Mouse (Mus musculus): ENCODE results near the gene Sntg2.

DNA sequence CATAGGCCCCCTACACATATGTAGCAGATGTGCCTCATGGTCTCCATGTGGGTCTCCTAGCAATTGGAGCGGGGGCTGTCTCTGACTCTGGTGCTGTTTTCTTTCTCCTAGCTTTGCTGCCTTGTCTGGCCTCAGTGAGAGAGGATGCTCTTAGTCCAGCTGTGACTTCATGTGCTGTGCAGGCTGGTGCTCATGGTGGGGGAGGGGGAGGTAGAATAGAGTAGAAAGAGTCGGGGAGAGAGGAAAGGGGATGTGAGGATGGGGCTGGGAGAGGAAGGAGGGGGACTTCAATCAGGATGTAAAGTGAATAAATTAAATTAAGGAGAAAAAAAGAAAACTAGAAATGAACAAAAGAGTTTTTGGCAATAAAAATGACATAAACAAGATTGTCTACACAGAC is 20.8 kb downstream of the Sntg2 start:
- TF ChIP-seq POLR2A (IDR thresholded peaks at IDR 0.05; ENCODE audit: borderline replicate concordance, control insufficient read depth, low read depth, low read length) (no peak), CTCF (IDR thresholded peaks at IDR 0.05; ENCODE audit: control insufficient read depth, insufficient read depth, low read length) (no peak)
